Mouse (Mus musculus) kidney, postnatal 14 days (tissue): ENCODE data around the gene Lbx1.
A peak's percentile ranks its signal among the peaks of the same experiment; 100 is the strongest.

Source experiments
- DNase-seq: peaks from one replicate; pipeline ENCODE4 v3.0.0; 2022; ENCODE audit warnings: mixed read lengths

Gene Lbx1

GRCm38 (mm10) chr19:45233496-45234127, 2.0 kb downstream of the Lbx1 start:
- DNase-seq, result no peak

DNA sequence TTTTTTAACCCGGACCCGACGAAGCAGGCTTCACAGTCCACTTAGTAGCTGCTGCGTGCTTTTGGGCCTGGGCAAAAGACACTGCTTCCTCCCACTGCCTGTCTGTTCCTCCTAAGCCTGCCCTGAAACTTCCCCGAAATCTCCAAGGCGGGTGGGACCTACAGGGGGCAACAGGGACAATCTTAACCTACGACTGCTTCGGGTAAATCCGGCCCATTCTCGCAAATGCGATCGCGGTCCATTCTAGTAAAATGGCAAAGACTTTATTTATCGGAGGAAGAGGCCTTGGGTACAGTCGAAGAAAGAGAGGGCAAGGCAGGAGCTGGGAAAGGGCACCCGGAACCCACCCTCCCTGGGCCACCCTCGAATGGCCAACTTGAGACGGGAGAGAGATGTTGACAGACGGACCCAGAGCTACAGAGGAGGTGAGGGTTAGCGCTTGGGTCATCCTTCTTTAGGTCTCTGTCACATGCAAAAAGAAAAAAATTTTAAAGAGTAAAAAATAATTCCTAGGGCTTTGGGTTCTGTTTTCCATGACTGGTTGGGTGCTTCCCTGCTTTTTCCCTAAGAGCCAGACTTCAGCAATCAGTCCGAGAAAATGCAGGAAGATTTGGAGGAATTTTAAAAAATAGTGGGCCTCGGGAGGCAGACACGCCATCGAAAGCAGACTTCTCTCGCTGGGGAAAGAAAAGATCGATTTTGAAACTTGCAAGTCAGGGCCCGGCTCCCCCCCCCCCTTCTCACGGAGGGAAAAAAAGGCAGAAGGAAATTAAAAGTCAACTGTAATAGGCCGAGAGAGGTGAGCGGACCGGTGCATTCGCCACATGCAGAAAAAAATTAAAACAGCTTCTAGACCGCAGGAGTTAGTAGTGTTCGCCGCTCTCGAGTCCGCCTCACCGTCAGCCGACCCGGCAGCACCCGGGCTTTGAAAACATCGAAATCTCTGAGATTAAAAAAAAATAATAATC, 2.9 kb downstream of the Lbx1 start:
- no peak for DNase-seq

- no peak for DNase-seq
Measured at GRCm38 (mm10) chr19:45232036-45232410, 3.6 kb downstream of the Lbx1 start.

DNA sequence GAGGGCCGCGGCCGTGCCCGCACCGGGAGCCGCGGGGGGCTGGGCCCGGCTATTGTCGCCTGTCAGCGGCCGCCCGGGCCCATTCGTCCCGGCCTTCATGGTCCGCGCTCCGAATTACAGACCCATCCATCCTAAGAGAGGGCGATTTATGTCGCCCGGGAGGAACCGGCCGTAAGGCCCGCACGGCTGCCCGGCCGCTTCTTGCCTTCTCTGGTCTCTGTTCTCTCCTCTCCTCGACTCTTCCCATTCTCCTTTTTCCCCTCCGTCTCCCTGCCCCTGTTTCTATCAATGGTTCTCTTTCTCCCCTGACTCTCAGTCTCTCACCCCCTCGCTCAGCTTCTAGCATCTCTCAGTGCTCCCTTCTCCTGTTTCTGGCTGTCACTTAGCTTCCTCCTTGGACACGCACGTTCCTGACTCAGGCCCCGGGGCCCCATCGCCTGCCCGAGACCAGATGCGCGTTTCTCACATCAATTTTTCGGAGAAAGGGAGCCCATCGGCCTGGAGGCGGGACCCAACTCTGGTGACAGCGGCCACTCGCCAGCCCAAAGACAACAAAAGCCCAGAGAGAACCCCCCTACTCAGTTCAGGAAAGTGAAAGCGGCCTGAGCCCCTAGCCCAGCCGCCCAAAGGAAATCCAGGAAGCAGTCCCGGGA, 4.1 kb downstream of the Lbx1 start:
- DNase-seq, result no peak

DNA sequence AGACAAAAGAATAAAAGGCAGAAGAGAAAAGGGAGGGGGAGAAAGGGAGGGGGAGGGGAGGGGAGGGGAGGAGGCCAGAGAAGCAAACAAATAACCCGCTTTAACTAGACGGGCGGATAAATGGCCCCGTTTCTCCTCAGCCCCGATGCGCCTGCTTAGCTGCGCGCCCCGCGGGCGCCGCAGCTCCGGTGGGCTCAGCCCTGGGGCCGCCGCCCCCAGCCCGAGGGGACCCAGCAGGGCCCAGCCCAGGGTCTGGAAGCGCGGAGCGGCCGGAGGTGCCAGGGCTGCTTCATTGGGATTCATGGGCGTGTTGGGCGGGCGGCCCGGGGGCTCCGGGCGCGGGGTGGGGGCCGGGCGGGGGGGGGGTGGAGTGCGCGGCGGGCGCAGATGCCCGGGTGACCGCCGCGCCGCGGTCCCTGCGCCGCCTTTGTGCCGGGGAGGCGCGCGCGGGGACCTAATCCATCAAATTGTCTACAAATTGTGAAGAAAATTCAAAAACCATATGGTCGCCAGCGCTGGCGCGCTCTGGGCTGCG, 4.7 kb downstream of the Lbx1 start:
- DNase-seq, result no peak

- DNase-seq, result no peak
Measured at GRCm38 (mm10) chr19:45230201-45230611, 5.4 kb downstream of the Lbx1 start.

- no peak for DNase-seq
Measured at GRCm38 (mm10) chr19:45229378-45230135, 6.1 kb downstream of the Lbx1 start.

- no peak for DNase-seq
Measured at GRCm38 (mm10) chr19:45228781-45229180, 6.8 kb downstream of the Lbx1 start.

- DNase-seq, result no peak
Measured at GRCm38 (mm10) chr19:45228097-45228496, 7.5 kb downstream of the Lbx1 start.

DNA sequence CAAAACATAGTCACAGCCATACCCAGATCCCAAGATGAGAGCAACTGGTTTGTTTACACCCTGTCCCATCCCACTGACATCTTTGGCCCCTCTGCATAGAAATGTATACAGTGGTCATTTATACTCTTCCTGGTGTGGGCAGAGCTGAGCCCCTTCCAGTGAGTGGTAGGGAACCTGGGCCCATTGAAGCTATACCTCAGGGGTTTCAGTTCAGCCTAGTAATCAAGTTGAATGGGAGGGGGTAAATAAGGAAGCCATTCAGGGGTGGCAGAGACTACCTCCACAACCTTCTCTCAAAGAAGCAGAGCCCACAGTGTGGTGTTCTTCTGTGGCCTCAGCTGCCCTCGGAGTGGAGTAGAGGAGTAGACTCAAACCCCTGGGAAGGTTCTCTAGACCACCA, 7.9 kb downstream of the Lbx1 start:
- DNase-seq, result no peak

DNA sequence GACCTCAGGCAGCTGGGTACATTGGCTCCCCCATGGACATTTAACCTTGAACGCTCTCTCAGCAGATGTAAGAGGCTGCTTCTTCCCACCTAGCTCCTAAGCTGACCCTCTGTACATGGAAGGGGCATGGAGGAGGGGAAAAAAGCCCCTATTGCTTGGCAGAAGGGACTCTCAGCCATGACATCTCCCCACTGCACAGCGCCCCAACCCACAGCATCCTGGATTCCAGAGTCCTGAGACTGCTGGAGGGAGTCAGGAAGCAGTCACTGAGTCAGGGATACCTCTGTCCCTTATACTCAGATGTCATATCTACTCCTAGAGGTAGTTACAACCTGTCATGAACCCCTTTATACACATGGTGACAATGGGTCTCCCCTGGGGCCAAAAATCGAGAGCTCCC, 8.6 kb downstream of the Lbx1 start:
- DNase-seq, result no peak

DNA sequence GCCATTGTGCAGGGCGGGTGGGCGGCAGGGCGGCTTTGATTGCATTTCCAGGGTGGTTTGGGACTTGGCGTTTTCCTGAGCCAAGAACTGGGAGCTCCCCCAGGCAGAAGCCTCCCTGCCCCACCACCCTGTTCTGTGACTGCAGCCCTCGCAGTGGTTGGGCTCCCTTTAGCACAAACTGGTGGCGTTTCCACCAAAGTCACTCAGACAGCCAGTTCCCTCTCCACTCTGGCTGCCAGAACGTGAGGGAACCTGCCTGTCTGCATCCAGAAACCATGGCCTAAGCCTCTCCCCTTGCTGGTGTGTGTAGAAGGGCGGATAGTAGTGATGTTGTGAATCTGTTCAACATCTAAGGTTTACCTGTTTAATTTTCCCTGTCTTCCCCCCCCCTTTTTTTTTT, 9.4 kb downstream of the Lbx1 start:
- DNase-seq, result no peak

DNA sequence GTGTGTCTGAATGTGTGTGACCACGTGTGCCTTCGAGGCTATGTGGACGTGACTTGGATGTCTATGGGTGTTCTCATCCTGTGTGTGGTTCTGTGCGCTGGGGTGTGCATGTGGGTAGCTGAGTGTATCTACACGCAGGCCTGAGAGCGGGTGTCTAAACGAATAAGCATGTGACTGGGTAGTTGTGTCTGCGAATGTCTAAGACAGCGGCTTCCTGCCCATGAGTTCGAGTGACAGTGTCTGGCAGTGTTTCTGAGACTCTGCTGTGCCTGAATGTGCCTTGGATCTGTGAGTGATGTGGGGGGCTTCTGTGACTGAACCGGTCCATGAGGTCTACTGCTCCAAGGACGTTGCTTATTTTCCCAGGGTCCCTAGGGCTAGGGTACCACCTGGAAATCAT, 10.5 kb downstream of the Lbx1 start:
- DNase-seq, result no peak

DNA sequence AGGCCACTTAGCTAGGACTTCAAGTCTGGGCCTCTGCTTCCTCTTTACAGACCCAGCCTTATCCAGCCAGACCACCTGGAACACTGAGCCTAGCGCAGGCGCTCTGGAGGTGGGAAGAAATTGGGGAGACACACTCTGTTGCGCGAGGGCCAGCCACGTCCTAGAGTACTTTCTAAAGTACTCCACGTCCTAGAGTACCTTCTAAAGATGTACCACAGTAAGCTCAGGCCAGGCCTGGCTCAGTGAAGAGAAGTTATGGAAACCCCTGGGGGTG, 11.4 kb downstream of the Lbx1 start:
- no peak for DNase-seq

GRCm38 (mm10) chr19:45223413-45224285, 12.0 kb downstream of the Lbx1 start:
- DNase-seq, result no peak

GRCm38 (mm10) chr19:45222141-45222782, 13.3 kb downstream of the Lbx1 start:
- DNase-seq, result no peak

GRCm38 (mm10) chr19:45221458-45221783, 14.2 kb downstream of the Lbx1 start:
- DNase-seq, result no peak

DNA sequence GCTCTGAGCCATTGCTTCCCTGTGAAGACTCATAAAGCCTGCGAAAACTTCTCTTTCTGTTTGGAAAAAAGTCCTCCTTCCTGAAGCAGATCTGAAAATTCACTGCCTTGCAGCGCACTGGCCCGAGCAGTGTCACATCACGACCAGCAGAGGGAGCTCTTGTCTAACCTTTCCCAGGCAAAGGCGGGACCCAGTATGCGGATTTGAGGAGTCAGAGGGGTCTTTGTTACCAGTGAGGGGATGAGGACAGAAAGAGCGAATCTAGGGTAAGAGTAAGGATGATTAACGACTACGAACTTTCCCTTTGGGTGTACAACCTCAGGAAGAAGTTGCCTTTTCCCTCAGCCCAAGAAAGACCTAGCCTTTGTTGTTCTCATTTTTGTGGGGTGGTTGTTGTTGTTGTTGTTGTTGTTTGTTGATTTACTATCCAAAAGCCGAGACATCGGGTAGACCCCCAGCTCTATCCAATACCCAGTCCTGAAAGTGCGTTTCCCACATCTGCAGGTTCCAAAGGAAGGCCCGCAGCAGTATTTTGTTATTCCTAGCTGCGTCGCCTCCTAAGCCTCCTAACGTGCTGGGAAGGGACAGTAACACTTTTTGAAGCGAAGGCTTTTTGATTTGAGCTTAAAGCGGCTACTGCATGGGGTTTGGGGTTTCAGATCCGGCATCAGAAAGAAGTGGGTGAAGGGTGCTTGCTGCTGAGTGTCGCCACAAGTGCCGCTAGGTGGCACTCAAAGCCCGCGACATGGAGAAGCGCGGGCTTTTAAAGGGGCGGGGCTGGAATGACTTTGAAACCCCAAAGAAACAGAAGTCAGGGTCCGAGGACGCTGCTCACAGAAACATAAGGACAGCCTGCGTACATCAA, 14.8 kb downstream of the Lbx1 start:
- peak; percentile 83 for DNase-seq

GRCm38 (mm10) chr19:45216240-45216639, 19.4 kb downstream of the Lbx1 start:
- DNase-seq, result peak; percentile 62

- no peak for DNase-seq
Measured at GRCm38 (mm10) chr19:45215431-45215830, 20.2 kb downstream of the Lbx1 start.
